Mouse (Mus musculus) ovary, adult 2 months (tissue): Measurements from ENCODE around the gene Btbd35f29. TPM values are rescaled to one million over a fixed set of nuclear protein-coding genes. Genes with fewer than 3 reads are reported as not detected.

Source experiments
- polyA plus RNA-seq: library from polyadenylated mRNA; depleted of rRNA; stranded (reverse); fragments of >200 nt; gene quantifications from 2 replicates; pipeline ENCODE4 v1.2.3, GENCODE M21; 2012; rRNA removed

The Btbd35f29 gene
- not detected in 2 replicates for polyA plus RNA-seq

GRCm38 (mm10) chrX:31117374-31117773 lies at the start of gene Btbd35f29:
Gene Btbd35f29, plus strand, starts transcription at chrX:31117674.

Other genes with a start within 250 kb of the Btbd35f29 start
- gene Spin2f, start 136.2 kb downstream of the Btbd35f29 start, polyA plus RNA-seq, result not detected in 2 replicates
- not detected in 2 replicates for gene Btbd35f26, start 218.8 kb downstream of the Btbd35f29 start, polyA plus RNA-seq